ENCODE assay signal across 18 mouse cellular contexts in the genomic region with DNA sequence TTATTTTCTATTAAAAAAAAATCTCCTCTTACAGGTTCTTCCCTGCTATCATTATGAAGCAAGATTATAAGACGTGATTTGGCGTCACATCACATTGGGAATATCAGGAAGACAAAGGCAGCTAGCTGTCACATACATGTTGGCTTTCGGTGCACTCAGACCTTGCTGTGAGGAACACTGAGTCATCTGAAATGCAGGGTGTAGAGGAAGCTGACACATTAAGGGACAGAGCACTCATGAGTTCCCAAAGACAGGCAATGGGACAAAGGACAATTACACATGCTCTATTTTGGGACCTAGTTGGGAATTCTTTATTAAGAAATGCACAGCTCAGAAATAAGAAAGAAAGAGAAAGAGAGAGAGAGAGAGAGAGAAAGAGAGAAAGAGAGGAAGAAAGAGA.
"Had no signal": no experiment of that assay in that cellular context is flagged by ENCODE, and none has a peak within 500 bp of the region (broad histone marks: within the 10 kb centered on the region; RNA-seq: fewer than 3 reads in every experiment).

No protein-coding gene starts in this region.

- H3K27me3 ChIP-seq: midbrain, embryonic 12.5 days; neural tube, embryonic 13.5 days; neural tube, embryonic 15.5 days had no signal

- DNase-seq: lung, embryonic 14.5 days; lung, postnatal 10 days; lung, postnatal 4 days; midbrain, embryonic 14.5 days; retina, postnatal 1 day; right cerebral cortex, adult 18-20 months; right cerebral cortex, postnatal 25 days; right cerebral cortex, postnatal 4 days; spleen, adult 18-20 months; thymus, adult 18-20 months; thymus, postnatal 14 days; thymus, postnatal 36 days had no signal

- ATAC-seq: midbrain, embryonic 16.5 days had no signal

- H3K4me1 ChIP-seq: midbrain, embryonic 10.5 days; midbrain, embryonic 12.5 days; neural tube, embryonic 13.5 days; neural tube, embryonic 15.5 days had no signal

- H3K36me3 ChIP-seq: midbrain, embryonic 10.5 days; midbrain, embryonic 12.5 days; neural tube, embryonic 13.5 days; neural tube, embryonic 15.5 days had no signal

- H3K4me3 ChIP-seq: midbrain, embryonic 10.5 days; midbrain, embryonic 12.5 days; myocyte; neural tube, embryonic 13.5 days; neural tube, embryonic 15.5 days had no signal

- H3K9me3 ChIP-seq: midbrain, embryonic 10.5 days; midbrain, embryonic 12.5 days; neural tube, embryonic 13.5 days; neural tube, embryonic 15.5 days had no signal
